Mouse (Mus musculus): Measurements from ENCODE around the gene Phykpl.
A peak's percentile ranks its signal among the peaks of the same experiment; 100 is the strongest.
"Not testable (repeated sequence)": the region's sequence is repeated elsewhere in the genome, so short reads cannot be mapped to it uniquely, and the experiment has no call there.

Phykpl gene

DNA sequence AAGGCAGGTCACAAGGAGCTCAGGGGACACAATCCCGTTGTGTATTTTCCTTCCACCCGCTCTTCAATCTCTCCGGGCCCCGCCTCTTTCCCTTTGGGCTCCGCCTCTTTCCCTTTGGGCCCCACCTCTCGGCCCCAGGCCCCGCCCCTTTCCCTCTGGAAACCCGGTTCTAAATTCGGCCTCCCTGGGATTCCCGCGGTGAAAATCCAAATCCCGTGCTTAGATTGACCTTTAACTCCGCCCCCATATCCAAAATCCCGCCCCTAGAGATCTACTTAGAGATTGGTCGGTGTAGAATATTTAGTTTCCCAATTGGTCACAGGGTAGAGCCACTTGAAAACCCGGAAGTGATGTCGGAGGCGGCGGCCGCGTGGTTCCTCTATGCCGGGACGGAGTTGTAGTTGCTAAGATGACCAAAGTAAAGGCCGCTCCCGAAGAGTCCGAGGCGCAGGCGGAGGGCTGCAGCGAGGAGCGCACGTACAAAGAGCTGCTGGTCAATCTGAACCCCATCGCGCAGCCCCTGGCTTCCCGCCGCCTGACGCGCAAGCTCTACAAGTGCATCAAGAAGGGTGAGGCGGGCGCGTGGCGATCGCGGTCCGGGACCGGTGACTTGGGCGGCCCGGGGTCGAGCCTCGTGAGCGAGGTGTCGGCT lies 35.0 kb downstream of the Phykpl start, which contains the start of gene Nhp2:
TSS of gene Nhp2 (plus strand) at position 327 of the 652 bp plus-strand sequence.
- peak; percentile 84 for DNase-seq

GRCm38 (mm10) chr11:51620084-51620483 lies 35.5 kb downstream of the Phykpl start:
- no peak for DNase-seq

DNA sequence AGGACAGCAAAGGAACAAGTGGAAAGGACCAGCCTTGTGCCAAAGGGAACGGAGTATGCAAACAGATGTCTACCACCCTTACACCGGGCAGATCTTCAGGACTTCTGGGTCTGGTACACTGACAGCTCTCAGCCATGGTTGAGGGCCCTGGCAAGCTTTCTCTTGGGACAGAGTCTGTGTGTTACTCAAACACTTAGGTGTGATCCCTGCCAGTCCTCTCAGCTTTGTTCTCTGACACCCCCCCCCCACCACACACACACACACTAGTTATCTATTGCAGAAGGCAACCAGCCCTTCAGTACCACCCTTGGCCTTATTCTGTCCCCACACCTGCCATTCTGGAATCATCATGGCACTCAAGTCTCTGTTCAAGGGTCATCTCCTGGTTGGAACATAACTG lies 37.2 kb downstream of the Phykpl start:
- DNase-seq, result no peak

DNA sequence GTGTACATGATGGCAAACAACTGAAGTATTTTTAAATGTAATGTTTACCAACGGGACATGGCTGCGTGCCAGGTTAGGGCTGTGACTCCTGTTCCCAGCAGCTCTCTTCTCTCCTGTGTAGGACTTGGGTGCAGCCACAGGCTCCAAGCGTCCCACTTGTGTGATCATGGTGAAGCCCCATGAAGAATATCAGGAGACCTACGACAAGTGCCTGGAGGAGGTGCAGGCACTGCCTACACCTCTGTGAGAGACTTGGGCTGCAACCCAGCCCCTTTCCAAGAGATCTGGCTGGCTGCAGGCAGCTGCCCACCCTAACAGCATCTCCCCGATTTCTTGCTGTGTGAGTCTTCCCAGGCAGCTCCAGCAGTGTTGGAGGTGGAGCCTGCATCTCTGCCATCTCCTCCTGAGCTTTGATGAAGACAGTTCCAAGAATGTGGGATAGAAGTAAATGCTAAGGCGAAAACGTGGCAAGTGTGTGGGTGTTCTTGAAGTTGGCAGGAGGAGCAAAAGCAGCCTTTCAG lies 38.5 kb downstream of the Phykpl start:
- DNase-seq, result peak; percentile 85

GRCm38 (mm10) chr11:51625187-51625820 lies 40.7 kb downstream of the Phykpl start:
- DNase-seq, result no peak

DNA sequence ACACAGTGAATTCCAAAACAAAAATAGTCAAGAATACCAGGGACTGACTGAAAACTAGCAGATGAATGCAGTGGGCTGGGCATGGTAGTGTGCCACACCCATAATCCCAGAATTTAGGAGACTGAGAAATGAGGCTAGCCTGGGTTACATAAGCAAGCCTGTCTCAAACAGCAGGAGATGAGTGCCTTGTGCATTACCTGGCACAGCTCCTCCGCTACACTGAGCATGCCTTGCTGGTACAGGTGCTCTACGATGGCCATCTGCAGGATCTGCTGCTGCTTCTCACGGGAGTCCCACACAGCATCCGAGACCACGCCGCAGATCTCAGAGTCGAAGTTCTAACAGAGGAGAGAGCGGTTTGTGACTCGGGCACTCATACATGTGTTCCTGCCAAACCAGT lies 42.9 kb downstream of the Phykpl start:
- peak; percentile 66 for DNase-seq

- DNase-seq, result no peak
Observed at GRCm38 (mm10) chr11:51627907-51628306, 43.4 kb downstream of the Phykpl start.

DNA sequence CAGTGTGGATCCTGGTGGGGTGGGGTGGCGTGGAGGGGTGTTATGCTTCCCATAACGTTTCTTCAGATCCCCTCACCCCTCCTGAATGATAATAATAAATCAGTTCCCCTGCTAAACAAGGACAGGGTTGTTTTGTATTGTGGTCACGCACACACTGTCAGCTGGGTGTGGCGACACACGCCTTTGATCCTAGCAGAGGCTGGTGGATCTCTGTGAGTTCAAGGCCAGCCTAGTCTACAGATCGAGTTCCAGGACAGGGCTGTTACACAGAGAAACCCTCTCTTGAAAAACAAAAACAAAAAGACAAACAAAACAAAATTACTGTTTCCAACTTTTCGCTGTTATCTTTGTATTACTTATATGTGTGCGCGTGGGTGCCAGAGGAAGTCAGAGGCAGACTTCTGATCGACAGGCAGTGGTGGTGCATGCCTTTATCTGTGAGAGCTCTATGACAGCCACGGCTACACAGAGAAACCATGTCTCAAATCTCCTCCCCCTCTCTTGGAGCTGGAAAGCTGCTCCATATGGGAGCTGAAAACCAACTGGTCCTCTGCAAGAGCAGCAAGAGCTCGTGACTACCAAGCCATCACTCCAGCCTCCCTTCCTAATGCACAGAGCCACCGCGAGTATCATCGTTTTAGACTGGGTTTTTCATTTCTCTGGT lies 45.2 kb downstream of the Phykpl start:
- peak; percentile 65 for DNase-seq

DNA sequence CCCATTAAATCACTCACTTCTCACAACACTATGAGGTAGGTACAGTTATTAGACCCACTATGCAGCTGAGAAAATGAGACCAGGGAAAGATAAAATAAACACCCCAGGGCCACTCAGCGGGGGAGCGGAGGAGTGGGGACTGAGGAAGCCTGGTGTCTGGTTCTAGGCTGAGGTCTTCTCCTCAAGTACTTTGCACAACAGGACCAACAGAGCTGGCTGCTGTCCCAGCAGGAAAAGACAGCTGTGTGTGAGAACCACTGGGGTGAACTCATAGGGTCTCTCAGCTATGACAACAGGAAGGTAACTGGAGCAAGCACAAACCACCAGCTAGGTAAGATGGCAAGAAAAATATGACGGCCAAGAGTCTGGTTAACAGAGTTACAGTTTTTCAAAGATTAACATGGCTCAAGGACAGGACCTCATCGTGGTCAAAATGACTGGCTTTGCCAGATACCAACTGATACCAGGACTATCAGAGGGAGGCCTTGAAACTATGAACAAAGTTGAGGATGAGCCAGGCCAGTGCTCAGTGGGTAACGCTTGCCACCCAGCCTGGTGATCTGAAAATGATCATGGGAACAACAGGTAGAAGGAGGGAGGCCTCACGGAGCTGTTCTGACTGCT lies 47.7 kb downstream of the Phykpl start:
- no peak for DNase-seq

- DNase-seq, result not testable (repeated sequence)
Observed at GRCm38 (mm10) chr11:51633200-51633599, 48.6 kb downstream of the Phykpl start.

GRCm38 (mm10) chr11:51633721-51634120 lies 49.2 kb downstream of the Phykpl start:
- no peak for DNase-seq

- no peak for DNase-seq
Observed at GRCm38 (mm10) chr11:51635127-51635524, 50.6 kb downstream of the Phykpl start.

GRCm38 (mm10) chr11:51635525-51636322 lies 51.2 kb downstream of the Phykpl start, which contains the start of gene Rmnd5b:
Rmnd5b (minus strand) TSS chr11:51635896.
- DNase-seq, result peak; percentile 94

- peak; percentile 36 for DNase-seq
Observed at GRCm38 (mm10) chr11:51636323-51636684, 51.7 kb downstream of the Phykpl start.

DNA sequence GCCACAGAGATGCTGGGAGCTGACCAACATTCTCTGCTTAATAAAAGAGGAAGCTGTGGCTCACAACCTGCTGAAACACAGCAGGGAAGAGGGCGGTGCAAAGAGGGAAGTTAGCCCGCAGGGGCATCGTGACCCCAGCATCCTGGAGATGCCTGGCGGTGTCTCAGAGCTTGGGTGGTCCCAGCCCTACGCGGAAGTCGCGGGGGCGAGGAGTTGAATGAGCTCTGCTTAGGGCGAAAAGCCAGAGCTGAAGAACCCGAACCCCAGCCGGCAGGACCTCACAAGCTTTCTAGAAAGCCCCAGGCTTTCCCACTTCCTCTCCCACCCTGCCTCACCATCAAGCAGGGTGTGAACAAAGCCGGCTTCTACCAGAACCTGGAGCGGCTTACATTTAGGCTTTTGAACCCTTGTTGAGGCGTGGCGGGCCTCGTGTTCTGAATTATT lies 53.4 kb downstream of the Phykpl start:
- peak; percentile 21 for DNase-seq

DNA sequence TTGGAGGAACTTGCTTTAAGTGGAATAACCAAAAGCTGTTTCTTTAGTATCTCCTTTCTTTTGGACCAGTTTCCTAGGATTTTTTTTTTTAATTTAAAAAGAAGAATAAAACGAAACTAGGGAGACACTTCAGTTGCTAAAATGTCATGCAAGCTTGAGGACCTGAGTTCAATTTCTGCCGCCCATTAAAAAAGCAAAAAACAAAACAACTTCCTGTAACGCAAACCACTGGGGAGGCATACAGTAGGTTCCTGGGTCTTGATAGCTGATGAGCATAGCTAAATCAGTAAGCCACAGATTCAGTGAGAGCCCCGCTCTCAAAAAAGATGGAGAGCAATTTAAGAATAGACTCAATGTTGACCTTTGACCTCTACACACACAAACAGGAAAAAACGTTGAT lies 53.9 kb downstream of the Phykpl start:
- DNase-seq, result no peak

- DNase-seq, result no peak
Observed at GRCm38 (mm10) chr11:51640748-51641147, 56.2 kb downstream of the Phykpl start.

- DNase-seq, result no peak
Observed at GRCm38 (mm10) chr11:51643202-51643601, 58.6 kb downstream of the Phykpl start.

- DNase-seq, result no peak
Observed at GRCm38 (mm10) chr11:51643761-51644160, 59.2 kb downstream of the Phykpl start.

- DNase-seq, result no peak
Observed at GRCm38 (mm10) chr11:51644217-51644616, 59.7 kb downstream of the Phykpl start.

- DNase-seq, result no peak
Observed at GRCm38 (mm10) chr11:51645293-51645692, 60.7 kb downstream of the Phykpl start.

DNA sequence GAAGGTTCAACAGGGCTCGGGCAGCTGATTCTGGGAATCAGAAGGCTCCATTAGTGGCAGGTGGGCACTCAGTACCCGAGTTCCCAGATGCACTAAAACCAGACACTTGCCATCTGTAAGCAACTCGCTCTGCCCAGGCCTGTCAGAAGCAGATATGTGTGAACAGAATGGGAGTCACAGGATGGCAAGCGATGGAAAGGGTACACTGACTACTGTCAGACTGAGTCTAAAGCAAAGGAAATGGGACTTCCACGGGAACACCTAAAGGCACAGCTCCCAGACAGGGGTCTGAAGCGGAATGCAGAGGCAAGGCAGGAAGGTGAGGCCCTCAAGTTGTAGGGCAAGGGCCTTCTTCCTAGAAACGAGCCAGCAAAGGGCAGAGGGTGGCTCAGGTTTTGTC lies 61.7 kb downstream of the Phykpl start:
- no peak for DNase-seq

All from right cerebral cortex, postnatal 25 days (tissue).